Mouse (Mus musculus): Measurements from ENCODE around the gene Gamt. TPM values are rescaled to one million over a fixed set of nuclear protein-coding genes. Genes with fewer than 3 reads are reported as not detected.

Gamt gene
- 26.8 and 29.4 TPM in 2 replicates for polyA plus RNA-seq (2014; fragmentation: Nextera tagmentation; extraction: Ambion mirVana)

DNA sequence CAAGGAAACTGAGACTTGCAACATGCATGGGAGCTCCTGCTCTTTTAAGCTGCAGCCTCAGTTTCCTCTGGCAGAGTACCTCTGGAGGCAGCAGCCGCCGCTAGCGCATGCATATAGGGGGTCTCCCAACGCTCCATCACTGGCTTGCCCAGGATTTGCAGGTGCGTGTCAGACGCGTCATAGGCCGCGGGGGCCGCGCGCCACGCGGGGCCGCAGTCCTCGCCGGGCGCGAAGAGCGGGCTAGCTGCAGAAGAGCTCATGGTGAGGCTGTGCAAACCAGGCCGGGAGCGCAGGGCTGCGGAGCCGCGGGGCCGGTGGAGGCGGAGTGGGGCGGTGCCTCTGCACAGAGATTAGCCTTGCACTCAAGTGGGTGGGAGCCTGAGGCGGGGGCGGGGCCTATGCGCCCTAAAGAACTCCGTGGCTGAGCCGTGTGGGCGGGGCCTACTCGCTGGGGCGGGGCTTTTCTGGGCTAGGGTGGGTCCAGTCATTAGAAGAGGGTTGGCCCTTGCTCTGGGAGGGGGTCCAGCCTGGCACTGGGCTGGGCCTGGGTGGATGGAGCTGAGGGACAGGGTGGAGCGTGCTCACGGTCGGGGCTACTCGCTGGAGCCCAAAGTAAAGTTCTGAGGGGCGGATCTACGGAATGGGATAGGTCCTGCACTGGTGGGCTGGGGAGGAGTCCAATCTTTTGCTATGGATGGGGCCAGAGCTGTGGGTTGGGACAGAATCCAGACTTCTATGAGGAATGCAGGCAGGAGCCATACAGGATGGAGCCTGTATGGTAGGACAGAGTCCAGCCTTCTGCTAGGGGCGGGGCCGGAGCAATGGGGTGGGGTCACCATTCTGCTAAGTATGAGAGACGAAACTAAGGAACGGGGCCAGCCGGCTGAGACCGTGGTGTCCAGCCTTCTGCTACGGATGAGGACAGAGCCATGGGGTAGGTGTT lies at the start of gene Gamt, which contains the start of gene Dazap1:
Gamt (minus strand) TSS at position 371 of the 943 bp plus-strand sequence.
Dazap1 (plus strand) TSS at position 845 of the 943 bp plus-strand sequence.
- DNase-seq (peak; percentile 99), ATAC-seq (ENCODE audit: insufficient read depth) (peak; percentile 90)
- no peak for TF ChIP-seq CTCF (IDR thresholded peaks at IDR 0.05; ENCODE audit: low read depth)

DNA sequence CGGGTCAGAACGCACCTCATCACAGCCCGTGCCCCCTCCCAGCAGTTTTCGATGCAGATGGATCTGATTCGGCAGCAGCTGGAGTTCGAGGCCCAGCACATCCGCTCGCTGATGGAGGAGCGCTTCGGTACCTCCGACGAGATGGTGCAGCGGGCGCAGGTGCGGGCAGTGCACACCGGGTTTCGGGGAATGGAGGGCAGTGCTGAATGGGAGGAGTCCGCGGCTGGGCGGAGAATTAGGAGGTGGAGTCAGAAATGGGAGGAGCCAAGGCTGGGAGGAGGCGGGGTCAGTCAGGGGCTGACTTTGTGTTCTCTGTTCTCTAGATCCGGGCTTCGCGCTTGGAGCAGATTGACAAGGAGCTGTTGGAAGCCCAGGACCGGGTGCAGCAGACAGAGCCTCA lies 44.0 kb upstream of the Gamt start:
- peaks cover 47% of the 10 kb centered on the region for H3K27me3 ChIP-seq (ENCODE audit: insufficient read depth, low read length)
- peak; percentile 55 for DNase-seq
- H3K36me3 ChIP-seq (ENCODE audit: insufficient read depth) = no peaks in the 10 kb centered on the region
- H3K4me1 ChIP-seq (ENCODE audit: insufficient read depth) = no peaks in the 10 kb centered on the region
- no peak for TF ChIP-seq CTCF (IDR thresholded peaks at IDR 0.05; ENCODE audit: low read depth)
- H3K9ac ChIP-seq = 0 out of 2 replicates have a peak overlapping the region, but pooled peaks have one; percentile 5
- H3K4me2 ChIP-seq = peak overlapping the region; percentile 43
- H3K4me3 ChIP-seq (ENCODE audit: low read depth, low read length) = 0 out of 2 replicates have a peak overlapping the region, but pooled peaks have one; percentile 8
- no peaks in the 10 kb centered on the region for H3K9me3 ChIP-seq (ENCODE audit: low read depth, low read length)
- H3K27ac ChIP-seq (ENCODE audit: low read depth) = no peak overlapping the region
- no peak for ATAC-seq (ENCODE audit: insufficient read depth)
- WGBS = 8% methylated on average over 25 of the region's 25 CpGs

More for the DNA sequence above, at the start of gene Gamt, which contains the start of gene Dazap1:
- Histone ChIP-seq H3K4me2 (peak within 1 kb of the TSS; percentile 97), H3K9ac (peak within 1 kb of the TSS; percentile 55), H3K27ac (ENCODE audit: low read depth) (peak within 1 kb of the TSS; percentile 92), H3K4me1 (ENCODE audit: insufficient read depth) (peaks cover 11% of the 10 kb centered on the region), H3K9me3 (ENCODE audit: low read depth, low read length) (no peaks in the 10 kb centered on the region), H3K4me3 (ENCODE audit: low read depth, low read length) (peak within 1 kb of the TSS; percentile 43), H3K27me3 (ENCODE audit: insufficient read depth, low read length) (no peaks in the 10 kb centered on the region), H3K36me3 (ENCODE audit: insufficient read depth) (peaks cover 32% of the 10 kb centered on the region; the same call in 1 of the 2 replicates)
- WGBS = under 1% methylated on average over 49 of the region's 49 CpGs

DNA sequence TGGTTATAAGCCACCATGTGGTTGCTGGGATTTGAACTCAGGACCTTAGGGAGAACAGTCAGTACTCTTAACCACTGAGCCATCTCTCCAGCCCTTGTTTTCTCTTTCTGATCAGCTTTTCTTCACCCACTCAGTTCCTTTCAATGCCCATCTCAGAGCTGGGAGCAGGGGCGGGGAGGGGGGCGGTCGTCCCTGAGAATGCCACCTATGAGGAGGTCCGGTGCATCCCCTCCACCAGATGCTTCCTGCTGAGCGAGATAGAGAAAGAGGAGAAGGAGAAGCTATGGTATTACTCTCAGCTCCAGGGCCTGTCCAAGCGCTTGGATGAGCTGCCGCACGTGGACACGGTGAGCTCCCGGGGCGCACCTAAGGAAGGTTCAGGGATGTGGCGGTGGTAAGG lies 43.6 kb upstream of the Gamt start:
- H3K4me3 ChIP-seq (ENCODE audit: low read depth, low read length) = 0 out of 2 replicates have a peak overlapping the region, but pooled peaks have one; percentile 8
- no peaks in the 10 kb centered on the region for H3K9me3 ChIP-seq (ENCODE audit: low read depth, low read length)
- 19% methylated on average over 12 of the region's 12 CpGs for WGBS
- no peak for ATAC-seq (ENCODE audit: insufficient read depth)
- H3K4me1 ChIP-seq (ENCODE audit: insufficient read depth) = no peaks in the 10 kb centered on the region
- no peaks in the 10 kb centered on the region for H3K36me3 ChIP-seq (ENCODE audit: insufficient read depth)
- TF ChIP-seq CTCF (IDR thresholded peaks at IDR 0.05; ENCODE audit: low read depth) = no peak
- peak overlapping the region; percentile 43 for H3K4me2 ChIP-seq
- no peak overlapping the region for H3K27ac ChIP-seq (ENCODE audit: low read depth)
- 0 out of 2 replicates have a peak overlapping the region, but pooled peaks have one; percentile 5 for H3K9ac ChIP-seq
- H3K27me3 ChIP-seq (ENCODE audit: insufficient read depth, low read length) = peaks cover 51% of the 10 kb centered on the region
- DNase-seq = no peak

DNA sequence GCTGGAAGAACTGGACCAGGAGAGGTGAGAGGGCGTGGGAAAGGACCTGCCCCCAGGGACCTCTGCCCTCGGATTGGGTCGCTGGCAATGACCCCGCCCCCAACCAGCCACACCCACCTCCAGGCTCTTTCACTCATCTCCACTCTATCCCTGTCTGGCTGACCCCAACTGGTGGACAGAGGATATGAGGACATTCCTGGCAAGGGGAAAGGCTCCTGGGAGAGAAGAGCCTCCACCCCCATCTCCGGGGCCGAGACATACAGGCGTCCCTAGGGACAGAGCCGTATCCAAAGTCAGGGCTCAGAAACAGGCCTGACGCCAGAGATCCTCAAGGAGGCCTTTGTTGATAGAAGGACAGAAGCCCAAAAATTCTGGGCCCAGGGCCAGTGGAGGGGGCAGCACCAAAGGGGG lies 41.7 kb upstream of the Gamt start:
- H3K9ac ChIP-seq = no peak overlapping the region
- no peak overlapping the region for H3K27ac ChIP-seq (ENCODE audit: low read depth)
- 10% methylated on average over 9 of the region's 9 CpGs for WGBS
- peak; percentile 80 for DNase-seq
- H3K9me3 ChIP-seq (ENCODE audit: low read depth, low read length) = no peaks in the 10 kb centered on the region
- peak; percentile 81 for ATAC-seq (ENCODE audit: insufficient read depth)
- H3K4me3 ChIP-seq (ENCODE audit: low read depth, low read length) = no peak overlapping the region
- H3K27me3 ChIP-seq (ENCODE audit: insufficient read depth, low read length) = peaks cover 71% of the 10 kb centered on the region
- no peaks in the 10 kb centered on the region for H3K4me1 ChIP-seq (ENCODE audit: insufficient read depth)
- H3K4me2 ChIP-seq = peak overlapping the region; percentile 20; the same call in 1 of the 2 replicates
- H3K36me3 ChIP-seq (ENCODE audit: insufficient read depth) = no peaks in the 10 kb centered on the region
- TF ChIP-seq CTCF (IDR thresholded peaks at IDR 0.05; ENCODE audit: low read depth) = no peak

DNA sequence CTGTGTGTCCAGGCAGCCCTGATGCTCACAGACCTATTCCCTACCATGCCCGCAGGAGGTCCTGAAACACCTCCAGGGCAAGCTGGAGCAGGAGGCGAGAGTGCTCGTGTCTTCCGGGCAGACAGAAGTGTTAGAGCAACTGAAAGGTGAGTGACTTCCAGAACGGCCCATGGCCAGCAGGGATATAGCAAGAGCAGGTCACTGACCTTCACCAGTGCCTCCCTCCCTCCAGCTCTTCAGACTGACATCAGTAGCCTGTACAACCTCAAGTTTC lies 41.2 kb upstream of the Gamt start:
- no peak for DNase-seq
- TF ChIP-seq CTCF (IDR thresholded peaks at IDR 0.05; ENCODE audit: low read depth) = no peak
- Histone ChIP-seq H3K27ac (ENCODE audit: low read depth) (no peak overlapping the region), H3K4me3 (ENCODE audit: low read depth, low read length) (no peak overlapping the region), H3K36me3 (ENCODE audit: insufficient read depth) (no peaks in the 10 kb centered on the region), H3K9me3 (ENCODE audit: low read depth, low read length) (no peaks in the 10 kb centered on the region), H3K4me1 (ENCODE audit: insufficient read depth) (no peaks in the 10 kb centered on the region), H3K27me3 (ENCODE audit: insufficient read depth, low read length) (peaks cover 75% of the 10 kb centered on the region), H3K4me2 (peak overlapping the region; percentile 20; the same call in 1 of the 2 replicates), H3K9ac (no peak overlapping the region)
- no peak for ATAC-seq (ENCODE audit: insufficient read depth)
- WGBS = 57% methylated on average over 5 of the region's 5 CpGs

DNA sequence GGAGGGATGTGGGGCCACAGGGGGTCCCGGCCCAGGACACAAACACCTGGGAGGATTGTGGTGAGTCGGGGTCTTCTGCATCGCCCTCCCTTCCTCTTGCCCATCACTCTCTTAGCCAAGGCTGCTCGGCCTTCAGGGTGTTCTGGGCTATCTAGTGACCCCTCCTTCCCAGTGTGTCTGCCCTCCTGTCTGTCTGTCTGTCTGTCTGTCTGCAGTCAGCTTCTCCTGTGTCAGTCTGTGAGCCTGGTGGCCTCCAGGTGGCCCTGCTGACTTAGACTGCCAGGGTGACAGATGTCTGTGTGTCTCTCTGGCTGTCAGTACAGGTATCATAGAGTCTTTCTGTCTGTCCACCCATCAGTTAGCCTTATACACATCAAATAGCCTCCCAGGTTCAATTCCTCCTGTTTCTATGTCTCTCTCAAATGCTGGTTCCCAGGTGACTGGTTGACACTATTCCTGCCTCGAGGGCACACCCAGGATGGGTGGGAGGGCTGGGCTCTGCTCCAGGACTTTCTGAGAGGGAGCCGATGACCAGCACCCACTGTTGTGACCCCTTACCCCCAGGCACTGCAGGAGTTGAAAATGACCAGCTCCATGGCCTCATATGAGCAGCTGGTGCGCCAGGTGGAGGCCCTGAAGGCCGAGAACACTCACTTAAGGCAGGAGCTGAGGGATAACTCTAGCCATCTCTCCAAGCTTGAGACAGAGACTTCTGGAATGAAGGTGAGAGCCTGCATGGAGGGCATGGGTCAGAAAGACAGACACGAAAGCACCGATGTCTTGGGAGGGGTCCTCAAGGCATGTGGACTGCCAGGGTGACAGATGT lies 40.7 kb upstream of the Gamt start:
- Histone ChIP-seq H3K4me3 (ENCODE audit: low read depth, low read length) (no peak overlapping the region), H3K4me1 (ENCODE audit: insufficient read depth) (no peaks in the 10 kb centered on the region), H3K27ac (ENCODE audit: low read depth) (no peak overlapping the region), H3K4me2 (no peak overlapping the region), H3K36me3 (ENCODE audit: insufficient read depth) (no peaks in the 10 kb centered on the region), H3K27me3 (ENCODE audit: insufficient read depth, low read length) (peaks cover 79% of the 10 kb centered on the region), H3K9ac (no peak overlapping the region), H3K9me3 (ENCODE audit: low read depth, low read length) (no peaks in the 10 kb centered on the region)
- TF ChIP-seq CTCF (IDR thresholded peaks at IDR 0.05; ENCODE audit: low read depth) = no peak
- DNase-seq = no peak
- WGBS = 77% methylated on average over 10 of the region's 10 CpGs
- ATAC-seq (ENCODE audit: insufficient read depth) = no peak

Data from lung, embryonic 14.5 days (tissue).